Mouse (Mus musculus) cerebellum, postnatal 14 days (tissue): ENCODE results near the gene Smim8.
"Not testable (repeated sequence)": the region's sequence is repeated elsewhere in the genome, so short reads cannot be mapped to it uniquely, and the experiment has no call there.

ENCODE experiments used
- DNase-seq, 2 experiments: peaks; one replicate each; pipeline ENCODE4 v3.0.0; 2021; ENCODE audit warnings: mixed read lengths in 2 of 2

Gene Smim8

DNA sequence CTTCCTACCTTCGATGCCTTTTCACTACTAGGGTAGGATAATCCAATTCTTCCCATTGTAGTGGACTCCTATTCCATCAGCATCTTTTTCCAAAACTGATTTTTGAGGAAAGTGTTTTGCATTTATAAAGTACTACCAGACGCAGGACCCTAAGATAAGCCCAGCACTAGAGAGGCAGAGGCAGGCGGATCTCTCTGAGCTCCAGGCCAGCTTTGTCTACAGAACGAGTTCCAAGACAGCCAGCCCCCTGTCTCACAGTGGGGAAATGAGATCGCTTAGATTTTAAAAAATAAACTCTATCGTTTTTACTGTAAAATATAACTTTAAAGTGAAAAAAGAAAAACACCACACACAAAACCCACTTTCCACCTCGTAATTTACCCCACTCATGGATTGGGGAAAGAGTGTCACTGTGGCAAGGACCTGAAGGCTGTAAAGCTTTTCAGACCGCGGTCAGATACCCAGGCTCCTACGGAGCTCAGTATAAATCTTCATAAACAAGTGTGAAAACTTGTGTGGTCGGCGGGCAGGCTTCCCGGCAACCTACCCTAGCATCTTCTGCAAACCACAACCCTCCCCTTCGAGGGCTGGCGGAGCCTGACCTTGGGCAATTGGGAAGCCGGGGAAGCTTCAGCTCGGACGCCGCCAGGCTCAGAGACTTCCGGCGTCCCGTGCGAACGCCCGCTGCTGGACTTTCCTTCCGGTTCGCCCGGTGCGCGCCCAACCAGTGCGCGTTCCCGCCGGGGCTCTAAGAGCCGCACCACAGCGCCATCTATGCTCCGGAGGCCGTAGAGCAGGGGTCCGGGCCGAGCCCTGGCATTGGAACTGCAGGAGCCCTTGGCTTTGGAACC is at the start of gene Smim8:
Smim8 (minus strand) TSS at position 747 of the 851 bp plus-strand sequence.
- peak; percentile 97 for DNase-seq

DNA sequence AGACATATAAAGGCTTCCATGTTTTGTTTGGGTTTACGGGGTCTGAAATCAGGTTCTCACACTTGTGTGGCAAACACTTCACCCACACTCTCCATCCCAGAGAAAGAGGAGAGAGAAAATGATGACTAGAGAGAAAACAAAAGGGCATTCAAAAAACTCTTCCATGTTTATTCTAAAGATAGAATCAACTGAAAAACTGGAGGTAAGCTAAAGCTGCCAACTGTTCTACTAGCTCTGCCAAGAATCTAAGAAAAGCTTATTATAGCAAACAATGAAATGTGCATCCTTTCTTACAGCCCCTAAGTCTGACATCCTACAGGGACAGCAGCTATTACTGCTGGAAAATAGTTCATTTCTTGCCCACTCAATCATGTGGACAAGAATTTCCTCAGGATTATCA is 45.7 kb upstream of the Smim8 start:
- peak in 1 of 2 experiments; percentile 12 for DNase-seq

DNA sequence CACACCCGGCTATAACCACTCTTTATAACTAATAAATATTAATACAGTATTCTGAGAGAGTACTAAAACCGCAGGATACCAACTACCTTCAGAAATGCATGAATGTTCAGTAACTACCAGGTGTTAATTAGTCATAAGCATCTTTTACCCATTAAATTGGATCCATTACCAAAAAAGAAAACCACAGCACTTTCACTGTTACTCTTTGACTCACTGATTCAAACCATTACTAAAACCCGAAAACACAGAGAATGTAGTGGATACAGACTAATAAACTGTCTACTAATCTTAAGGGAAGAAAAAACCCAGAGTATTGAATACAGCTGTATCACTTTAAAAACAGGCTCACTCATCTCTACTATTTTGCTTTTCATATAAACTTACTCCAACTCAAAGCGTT is 41.7 kb upstream of the Smim8 start:
- no peak for DNase-seq

DNA sequence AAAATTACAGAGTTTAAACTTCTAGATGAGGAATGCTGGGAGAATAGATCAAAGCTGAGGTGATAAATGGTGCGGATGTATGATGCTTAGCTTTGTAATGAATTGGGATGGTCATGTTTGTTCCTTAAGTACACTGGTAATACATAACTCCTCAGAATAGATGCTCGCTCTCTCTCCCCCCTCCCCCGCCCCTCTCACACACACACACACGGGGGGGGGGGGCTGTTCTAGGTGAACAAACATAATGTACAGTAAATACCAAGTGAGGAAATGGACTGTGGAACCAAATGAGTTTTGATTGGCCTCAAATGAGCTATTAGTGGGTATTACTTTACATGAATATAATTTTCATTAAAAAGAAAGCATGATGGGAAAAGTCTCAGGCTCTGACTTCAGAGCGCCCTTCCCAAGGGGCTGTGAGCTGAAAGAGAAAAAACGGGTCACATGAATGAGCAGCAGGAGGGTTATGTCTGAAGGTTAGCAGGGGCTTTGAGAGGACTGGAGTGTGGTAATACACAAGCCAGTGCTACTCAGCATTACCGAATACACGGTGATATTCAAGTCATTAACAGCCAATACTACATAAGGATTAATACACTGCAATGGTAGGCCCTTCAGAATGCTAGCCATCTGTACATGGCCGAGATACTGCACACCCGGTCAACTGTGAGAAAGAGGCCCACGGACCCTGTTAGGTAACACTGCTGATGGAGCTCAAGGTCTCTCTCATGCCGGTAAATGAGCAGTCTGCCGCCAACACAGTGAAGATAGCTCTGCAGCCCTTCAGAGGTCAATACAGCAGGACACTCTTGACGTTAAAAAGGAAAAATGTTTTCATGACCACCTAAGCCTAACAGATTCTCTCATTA is 23.2 kb upstream of the Smim8 start:
- DNase-seq = no peak

DNA sequence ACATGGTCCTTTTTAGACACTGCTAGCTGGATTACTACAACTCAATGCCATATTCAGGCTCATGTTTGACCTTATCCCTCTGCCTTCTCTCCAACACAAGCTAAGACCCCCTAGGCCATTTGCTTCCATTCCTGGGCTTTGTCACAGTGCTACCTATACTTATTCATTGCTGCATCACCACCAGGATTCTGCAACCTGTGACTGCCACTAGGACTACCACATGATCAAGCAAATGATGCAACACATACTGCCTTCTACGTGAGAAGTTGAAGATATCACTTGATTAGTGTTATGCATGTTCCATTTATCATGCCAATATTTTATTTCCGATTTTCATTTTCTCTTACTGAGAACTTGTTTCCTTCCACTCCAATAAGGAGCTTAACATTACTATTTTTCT is 19.8 kb upstream of the Smim8 start:
- no peak for DNase-seq

DNA sequence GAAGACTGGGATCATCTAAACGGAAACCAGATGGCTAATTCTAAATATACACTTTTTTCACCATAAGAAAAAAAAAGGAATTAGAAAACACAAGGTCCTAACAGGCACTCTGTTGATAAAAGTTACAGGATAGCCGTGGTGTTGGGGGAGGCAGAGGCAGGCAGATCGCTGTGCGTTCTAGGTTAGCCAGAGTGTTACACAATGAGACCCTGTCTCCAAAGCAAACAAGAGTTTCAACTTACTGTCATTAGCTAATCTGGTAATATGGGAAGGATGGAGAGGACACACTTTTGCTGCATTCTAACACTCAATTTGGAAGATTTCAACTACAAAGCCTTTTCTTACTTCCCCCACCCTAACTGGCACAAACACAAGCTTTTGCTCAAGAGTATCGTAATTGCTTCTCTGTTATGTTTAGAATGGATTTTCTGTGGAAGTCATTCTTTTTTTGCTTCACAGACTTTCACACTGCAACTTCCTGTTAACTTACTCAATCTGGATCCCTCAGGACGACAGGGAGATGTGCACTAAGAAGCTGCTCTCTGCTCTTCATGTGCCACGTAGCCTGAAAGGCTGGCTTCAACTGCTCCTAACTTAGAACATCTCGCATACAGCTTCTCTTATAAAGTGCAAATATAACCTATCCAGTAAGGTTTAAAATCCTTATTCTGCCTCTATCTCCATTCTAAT is 19.2 kb upstream of the Smim8 start:
- DNase-seq = no peak

DNA sequence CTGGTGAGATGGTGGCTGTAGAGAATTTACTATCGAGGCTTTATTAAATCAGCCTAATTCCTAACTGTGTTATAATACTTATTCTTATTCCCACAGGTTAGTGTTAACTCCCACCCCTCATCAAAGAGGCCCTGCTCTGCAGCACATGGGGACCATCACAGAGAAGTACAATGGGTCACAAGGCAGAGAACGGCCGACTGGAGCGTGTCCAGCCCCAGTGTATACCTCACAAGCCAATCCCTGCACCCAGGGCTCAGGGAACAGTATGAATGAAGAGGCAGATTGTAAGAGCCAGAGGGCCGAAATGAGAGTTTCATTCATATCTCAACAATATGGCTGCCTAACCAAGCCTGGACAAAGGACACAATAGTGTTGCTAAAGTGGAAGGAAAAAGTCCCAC is 18.1 kb upstream of the Smim8 start:
- DNase-seq = no peak

DNA sequence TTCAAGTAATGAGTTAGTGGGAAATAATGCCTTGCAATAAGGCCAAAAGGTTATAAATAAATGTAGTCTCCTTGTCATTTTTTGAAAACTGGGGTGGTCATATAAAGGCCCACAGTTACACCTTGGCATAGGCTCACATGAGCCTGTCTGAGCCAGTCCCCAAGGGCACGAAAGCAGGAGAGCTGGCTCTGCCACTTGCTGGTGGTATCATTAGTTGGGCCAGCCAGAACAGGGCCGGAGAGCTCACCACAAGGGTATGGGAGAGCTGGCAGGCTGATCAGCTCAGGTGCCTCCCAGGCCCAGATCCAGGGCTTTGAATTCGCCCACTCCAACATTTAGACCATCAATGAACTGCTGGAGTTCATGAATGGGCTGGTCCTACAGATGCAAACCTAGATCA is 8.3 kb upstream of the Smim8 start:
- DNase-seq = no peak

DNA sequence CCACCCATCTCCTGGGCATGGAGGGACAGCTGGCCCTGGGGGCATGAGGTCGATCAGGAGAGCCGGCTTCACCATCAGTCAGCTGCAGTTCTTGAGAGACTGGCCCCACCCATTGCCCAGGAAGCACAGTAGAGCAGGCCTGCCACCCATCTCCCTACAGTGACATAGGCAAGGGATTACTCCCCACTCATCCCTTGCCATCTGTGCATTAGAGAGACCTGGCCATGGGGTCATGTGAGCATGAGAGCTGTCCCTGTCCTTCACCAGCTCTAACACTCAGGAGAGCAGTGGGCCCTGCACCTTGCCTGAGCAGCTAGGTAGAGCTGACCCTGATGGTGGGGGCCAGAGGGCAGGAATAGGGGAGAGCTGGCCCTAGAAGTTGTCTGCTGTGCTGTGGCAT is 7.4 kb upstream of the Smim8 start:
- no peak for DNase-seq

DNA sequence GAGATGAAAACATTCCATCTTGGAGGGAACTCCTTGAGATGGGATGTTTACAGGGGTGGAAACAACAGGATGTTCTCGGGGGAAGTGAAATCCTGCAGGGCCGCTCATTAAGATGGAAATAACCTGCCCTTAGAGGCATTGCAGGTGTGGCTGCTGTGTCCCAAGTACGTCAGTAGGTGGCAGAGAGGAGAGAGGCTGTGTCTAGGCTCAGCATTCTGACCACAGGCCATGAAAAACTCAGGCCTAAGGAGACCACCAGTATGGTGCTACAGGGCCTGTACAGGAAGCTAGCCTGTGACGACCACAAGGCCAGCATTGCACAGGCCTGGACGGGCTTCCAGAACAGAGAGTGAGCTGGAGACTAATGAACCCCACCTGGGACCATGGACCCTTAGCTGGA is 6.6 kb upstream of the Smim8 start:
- DNase-seq = no peak

DNA sequence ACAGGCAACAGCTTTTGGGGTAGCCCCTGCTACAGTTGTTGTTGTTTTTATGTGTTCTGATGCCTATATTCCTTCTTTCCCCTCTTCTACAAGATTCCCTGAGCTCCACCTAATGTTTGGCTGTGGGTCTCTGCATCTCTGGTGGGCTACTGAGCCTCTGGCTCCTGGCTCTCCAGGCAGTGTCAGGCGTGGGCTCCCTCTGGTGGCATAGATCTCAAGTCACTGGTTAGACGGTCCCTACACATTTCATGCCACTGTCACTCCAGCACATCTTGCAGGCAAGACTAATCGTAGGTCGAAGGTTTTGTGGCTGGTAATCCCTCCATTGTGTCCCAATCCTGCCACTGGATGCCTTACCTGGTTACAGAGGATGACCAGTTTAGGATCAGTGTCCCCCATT is 4.5 kb upstream of the Smim8 start:
- DNase-seq = no peak

DNA sequence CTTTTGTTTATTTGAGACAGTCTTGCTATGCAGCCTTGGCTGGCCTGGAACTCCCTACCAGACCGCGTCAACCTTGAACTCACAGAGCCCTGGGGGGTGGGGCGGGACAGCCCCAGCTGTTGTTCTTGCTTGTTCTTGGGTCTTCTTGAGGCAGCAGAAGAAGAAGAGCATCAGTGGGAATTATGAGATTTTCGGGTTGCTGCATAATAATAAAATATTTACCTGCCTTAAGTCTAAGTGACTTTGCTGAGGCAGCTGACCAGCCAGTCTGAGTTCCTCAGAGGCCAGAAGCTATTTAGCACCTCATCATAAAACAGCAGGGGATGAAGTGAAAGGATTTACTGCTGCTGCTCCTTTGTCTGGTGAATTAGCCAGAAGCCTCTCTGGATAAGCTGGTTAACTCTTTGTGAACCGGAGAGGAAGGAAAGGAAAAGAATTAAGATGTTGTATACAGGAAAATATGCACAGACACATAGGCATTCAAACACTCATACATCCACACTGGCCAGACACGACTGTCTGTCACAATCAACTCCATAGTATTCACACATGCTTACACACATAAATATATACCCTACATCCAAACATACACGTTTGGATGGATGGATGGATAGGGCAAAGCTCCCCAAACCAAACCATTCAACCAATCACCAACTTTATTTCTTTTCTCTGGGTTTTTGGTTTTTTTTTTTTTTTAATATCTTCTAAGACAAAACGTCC is 6.4 kb downstream of the Smim8 start:
- DNase-seq = no peak

DNA sequence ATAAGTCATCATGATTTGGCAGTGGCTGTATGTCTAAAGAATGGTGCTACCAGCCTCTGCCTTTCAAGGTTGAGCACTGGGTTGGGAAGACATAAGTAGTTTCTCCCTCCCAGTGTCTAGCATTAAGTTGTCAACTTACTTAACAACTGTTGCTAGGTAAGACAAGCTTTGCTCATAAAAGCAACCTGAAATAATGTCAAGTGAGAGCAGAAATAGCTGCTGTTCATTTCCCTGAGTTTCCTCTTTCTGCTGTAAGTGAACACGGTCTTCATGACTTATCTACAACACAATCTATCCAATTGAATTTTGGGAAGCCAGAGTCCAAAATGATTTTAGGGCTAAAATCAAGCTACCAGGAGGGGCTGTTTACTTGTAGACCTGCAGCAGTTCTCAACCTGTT is 22.1 kb downstream of the Smim8 start, which contains the start of gene Gm136:
Gm136 (minus strand) TSS at position 101 of the 400 bp plus-strand sequence.
- no peak for DNase-seq

DNA sequence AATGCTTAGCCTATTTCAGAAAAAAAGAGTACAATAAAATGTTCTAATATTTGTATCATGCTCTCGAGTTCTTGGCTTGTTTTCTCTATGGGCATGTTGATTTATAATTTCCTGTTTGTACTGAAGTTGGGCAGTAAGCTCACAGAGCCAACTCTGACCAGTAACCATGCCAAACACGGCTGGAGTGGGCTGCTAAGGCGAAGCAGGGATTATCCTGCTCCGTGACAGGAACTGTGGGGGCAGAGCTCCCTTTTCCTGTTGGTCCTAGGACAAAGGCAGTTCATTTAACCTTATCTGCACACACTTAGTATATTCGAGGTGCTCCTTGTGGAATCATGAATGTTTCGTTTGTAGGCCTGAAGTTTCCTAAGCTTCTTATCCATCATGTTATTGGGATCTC is 29.0 kb downstream of the Smim8 start:
- peak; percentile 29 for DNase-seq

DNA sequence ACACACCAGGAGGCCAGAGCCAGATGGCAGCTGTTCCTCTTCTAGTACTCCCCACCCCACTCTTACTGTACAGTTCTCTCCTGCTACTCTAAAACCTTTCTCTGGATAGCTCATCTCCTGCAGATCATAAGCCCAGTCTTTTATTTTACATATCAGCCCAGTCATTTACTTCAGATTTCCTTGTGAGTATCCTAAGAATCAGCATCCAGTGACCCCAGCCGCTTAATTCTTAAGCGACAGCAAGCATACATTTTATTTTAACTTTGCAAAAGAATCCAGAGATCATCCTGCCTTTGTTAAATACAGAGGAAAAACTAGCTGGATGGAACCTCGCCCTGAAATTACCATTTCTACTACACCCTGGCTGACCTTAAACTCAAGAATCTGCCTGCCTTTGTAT is 43.8 kb downstream of the Smim8 start:
- no peak for DNase-seq

DNA sequence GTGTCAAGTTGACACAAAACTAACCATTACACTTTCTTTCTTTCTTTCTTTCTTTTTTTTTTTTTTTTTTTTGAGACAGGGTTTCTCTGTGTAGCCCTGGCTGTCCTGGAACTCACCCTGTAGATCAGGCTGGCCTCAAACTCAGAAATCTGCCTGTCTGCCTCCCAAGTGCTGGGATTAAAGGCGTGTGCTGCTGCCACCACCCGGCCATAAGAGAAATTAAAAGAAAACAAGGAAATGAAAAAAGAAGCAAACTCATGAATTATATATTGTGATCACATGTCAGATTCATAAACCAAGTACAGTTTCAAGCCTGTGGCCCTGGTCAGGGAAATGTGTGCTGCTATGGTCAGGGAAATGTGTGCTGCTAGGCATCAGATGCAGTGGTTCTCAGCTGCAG is 44.8 kb downstream of the Smim8 start:
- DNase-seq = not testable (repeated sequence)

DNA sequence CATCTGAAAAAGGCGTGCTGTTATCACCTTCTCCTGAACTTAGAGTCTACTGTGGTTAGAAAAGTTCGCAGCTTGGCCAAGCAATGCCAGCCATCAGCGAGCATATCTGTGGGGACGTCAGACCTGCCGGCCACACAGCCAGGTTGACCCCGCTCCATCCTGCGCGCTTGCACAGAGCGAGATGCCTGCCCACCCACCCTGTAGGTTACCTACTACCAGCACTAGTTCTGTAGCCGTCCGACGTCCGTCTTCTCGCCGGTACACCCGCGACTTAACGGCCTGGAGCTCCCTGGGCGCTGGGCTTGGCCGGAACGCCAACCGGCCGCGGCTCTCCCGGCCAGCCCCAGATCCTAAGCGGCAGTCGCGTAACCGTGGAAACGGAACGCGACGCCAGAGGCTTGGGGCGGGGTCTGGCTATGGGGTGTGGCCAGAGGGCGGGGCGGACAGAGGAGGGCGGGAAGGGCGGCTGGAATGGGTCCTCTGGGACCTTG is 48.3 kb downstream of the Smim8 start, which contains the start of gene Cfap206:
Cfap206 (minus strand) TSS at position 356 of the 491 bp plus-strand sequence.
- peak; percentile 71 to 74 for DNase-seq

DNA sequence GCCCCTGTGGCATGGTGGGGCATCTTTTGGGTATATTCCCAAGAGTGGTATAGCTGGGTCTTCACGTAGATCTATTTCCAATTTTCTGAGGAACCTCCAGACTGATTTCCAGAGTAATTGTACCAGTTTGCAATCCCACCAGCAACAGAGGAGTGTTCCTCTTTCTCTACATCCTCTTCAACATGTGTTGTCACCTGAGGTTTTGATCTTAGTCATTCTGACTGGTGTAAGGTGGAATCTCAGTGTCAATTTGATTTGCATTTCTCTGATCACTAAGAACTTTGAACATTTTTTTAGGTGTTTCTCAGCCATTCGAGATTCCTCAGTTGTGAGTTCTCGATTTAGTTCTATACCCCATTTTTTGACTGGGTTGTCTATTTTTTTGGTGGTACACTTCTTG is 52.5 kb downstream of the Smim8 start:
- not testable (repeated sequence) for DNase-seq

DNA sequence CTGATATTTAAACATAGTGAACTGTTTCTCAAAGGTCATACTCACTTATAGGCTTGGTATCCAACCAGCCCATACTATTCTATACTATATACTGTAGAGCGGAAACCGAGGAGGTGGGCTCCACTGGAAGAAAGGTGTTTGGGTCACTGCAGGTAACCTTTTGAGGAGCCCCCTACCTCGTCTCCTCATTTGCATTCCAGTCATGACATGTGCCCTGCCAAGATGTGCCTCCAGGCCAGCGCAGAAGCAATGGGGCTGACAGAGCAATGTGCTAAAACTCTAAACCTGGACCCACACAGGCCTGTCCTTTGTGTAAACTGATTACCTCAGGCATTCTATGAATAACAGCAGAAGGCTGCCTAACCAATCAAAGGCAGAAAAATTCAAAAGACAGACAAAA is 53.9 kb downstream of the Smim8 start:
- no peak for DNase-seq

DNA sequence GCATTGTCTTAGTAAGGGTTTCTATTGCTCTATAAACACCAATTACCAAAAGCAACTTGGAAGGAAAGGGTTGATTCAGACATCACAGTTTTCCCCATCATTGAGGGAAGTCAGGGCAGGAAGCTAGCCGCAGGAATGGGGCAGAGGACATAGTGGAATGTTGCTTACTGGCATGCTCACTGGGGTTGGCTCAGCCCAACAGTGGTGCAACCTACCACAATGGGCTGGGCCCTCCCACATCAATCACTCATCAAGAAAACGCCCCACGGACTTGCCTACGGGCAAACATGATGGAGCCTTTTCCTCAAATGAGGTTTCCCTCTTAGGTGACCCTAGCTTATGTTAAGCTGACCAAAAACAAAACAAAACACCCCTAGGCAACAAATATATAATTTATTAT is 55.0 kb downstream of the Smim8 start:
- no peak for DNase-seq

DNA sequence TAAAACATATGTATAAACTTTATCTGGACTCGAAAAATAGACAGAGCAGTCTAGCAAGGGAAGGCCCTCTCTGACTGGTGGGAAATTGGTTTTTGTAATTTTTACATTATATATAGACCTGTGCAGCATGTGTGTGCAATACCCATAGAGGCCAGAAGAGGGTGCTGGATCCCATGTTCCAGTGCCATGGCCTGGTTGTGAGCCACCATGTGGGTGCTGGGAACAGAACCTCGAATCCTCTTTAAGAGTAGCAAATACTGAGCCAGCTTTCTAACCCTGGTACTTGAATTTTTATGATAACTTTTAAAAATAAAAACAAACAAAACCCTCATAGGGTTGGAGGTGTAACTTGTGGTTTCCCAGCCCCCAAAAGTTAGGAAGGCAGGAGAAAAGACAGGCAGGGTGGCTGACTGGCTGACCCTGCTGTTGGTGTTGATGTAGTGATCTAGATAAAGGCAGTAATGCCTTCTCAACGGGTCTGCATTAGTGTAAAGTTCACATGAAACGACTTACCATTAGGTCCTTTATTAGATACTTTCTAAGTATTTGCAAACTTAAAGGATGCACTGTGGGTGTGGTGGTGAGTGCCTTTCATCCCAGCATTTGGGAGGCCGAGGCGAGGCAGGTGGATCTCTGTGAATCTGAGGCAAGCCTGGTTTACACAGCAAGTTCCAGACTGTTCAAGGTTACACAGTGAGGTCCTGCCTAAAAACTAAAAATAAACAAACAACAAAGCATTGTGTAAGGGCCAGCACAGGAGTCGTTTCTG is 57.9 kb downstream of the Smim8 start:
- DNase-seq = no peak

DNA sequence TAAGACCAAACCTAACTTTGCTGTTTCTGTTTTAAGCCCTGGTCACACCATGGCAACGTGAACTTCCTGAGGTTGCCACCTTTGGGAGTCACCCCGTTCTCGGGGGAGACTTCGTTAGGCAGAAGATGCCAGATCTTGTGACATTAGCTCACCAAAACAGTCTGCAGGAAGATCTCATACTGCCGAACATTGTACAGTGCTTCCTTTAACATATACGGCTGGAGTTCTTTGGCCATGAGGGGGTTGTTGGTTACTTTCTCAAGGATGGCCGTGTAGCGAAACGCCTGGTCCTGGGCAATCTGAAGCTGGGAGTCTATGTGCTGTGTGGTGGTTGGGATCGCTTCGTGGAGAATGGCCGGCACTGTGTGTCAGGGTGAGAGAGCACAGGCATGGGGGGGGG is 58.8 kb downstream of the Smim8 start:
- DNase-seq = no peak
